Mouse (Mus musculus) spleen, adult 2 months (tissue): ENCODE results near the gene Cd300lg.

Source experiments
- CTCF ChIP-seq: fragments of 200-500 bp; IDR thresholded peaks from 2 replicates; pipeline ENCODE4 v1.5.1; 2011; ENCODE audit warnings: mild to moderate bottlenecking, inconsistent platforms; ENCODE audit not compliant: insufficient read depth, insufficient read length, insufficient replicate concordance; ENCODE audit errors: extremely low read depth
- POLR2A ChIP-seq: fragments of 200-500 bp; IDR thresholded peaks from 2 replicates; pipeline ENCODE4 v1.6.1; 2011; ENCODE audit warnings: low read depth, low read length, inconsistent platforms

DNA sequence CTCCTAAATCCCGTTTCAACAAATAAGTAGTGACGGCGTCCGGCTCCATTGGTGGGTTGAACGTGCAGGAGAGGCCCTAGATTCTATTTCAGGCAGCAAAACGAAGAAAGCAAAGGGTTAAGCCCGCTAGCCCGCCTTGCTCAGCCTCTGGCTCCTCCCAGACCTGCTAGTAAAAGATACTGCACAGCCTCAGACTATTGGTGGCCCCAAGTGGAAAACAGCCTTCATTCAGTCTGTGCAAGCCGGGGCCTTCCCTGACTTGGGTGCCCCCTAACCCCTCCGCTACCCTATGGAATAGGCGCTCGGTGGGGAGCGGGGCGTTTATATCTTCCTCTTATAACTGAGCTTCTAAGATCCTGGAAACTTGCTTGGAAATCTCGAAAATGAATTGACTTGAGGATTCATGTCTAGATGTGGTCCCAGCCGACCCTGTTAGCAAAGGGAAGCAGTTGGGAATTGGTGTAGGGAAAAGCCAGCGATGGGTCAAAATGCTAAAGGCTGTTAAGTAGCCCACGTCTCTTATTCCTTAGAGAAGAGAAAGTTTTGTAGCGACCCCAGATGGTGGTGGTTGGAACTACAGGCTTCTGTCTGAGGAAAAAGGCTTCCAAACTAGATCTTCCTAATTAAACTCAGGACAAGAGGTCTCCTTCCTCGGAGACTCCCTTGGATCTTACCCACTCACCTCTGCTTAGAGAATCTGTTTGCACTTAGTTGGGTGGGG lies 47.9 kb downstream of the Cd300lg start:
- no peak for TF ChIP-seq CTCF
- TF ChIP-seq POLR2A, result no peak
